Mouse (Mus musculus) brain, embryonic 14.5 days (tissue): ENCODE measurements around the gene 1110004F10Rik.

Experiments used
- CTCF ChIP-seq: fragments of 200-500 bp; IDR thresholded peaks from 2 replicates; pipeline ENCODE4 v1.5.1; 2012; ENCODE audit warnings: inconsistent platforms, mild to moderate bottlenecking, moderate library complexity, borderline replicate concordance; ENCODE audit not compliant: insufficient read depth, insufficient read length; ENCODE audit errors: extremely low read depth
- POLR2A ChIP-seq: fragments of 200-500 bp; IDR thresholded peaks from 2 replicates; pipeline ENCODE4 v1.6.1; 2012; ENCODE audit warnings: mild to moderate bottlenecking, inconsistent platforms, borderline replicate concordance; ENCODE audit not compliant: poor library complexity, insufficient read depth, insufficient read length, severe bottlenecking; ENCODE audit errors: extremely low read depth

DNA sequence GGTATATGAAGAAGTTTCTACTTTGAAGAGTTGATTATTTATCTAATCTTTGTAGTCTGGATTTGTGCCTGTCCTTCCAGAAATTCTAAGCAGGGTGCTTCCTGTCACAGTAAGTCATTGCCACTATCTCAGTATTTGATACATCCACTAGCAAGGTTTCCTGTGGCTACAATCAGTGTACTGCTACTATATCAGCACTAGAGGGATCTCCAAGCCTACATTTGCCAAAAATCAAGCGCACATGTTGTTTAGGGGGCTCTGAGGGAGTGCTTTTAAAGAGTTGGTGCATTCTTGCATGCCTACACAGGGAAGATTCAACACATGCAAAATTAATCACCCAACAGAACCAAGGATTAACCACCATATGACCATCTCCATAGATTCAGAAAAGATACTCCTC lies 21.5 kb downstream of the 1110004F10Rik start:
- TF ChIP-seq POLR2A: no peak
- TF ChIP-seq CTCF: no peak
